Mouse (Mus musculus) mouse embryonic stem cell (cell line): ENCODE results near the gene Med16.

Source experiments
- in situ Hi-C, 2 experiments: fragments of 300-500 bp; cut with MboI; formaldehyde crosslinking; loops; 1 replicate in 1 of 2; 3 replicates in 1 of 2; pipeline ENCODE4 v1.14.3; 2019 to 2020; ENCODE audit warnings: low sequenced_read_pairs in 2 of 2, low pct_unique_long_range_greater_than_20kb in 1 of 2, mixed read lengths in 1 of 2; ENCODE audit not compliant: unreplicated experiment in 1 of 2

Gene Med16

DNA sequence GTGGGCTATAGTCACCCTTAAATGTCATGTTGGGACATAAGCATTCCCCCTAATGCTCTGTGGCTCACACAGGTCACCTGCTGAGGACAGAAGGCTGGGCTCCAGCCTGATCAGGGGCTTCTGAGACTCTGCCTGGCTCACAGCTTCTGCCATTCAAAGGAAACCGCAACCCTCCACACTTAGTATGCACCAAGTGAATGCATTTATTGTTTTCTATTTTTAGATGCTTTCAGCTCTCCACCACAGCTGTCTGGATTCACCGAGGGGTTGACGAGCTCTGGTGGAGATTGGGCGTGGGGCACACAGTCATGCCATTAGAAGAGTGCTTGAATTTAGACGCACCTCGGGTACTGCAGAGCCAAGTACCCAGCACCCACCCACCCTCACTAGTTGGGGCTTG lies 35.4 kb downstream of the Med16 start:
- in situ Hi-C loops: no loop called here

- in situ Hi-C loops: no loop called here
These were observed 35.9 kb downstream of the Med16 start for GRCm38 (mm10) chr10:79872862-79873261.

- in situ Hi-C loops: no loop called here
These were observed 36.9 kb downstream of the Med16 start for GRCm38 (mm10) chr10:79871845-79872244.

- in situ Hi-C loops: no loop called here
These were observed 42.1 kb downstream of the Med16 start for GRCm38 (mm10) chr10:79866601-79867000.

- in situ Hi-C loops: no loop called here
These were observed 42.9 kb downstream of the Med16 start for GRCm38 (mm10) chr10:79865801-79866295.

- in situ Hi-C loops: no loop called here
These were observed 43.5 kb downstream of the Med16 start for GRCm38 (mm10) chr10:79865189-79865601.

GRCm38 (mm10) chr10:79864351-79865188 lies 44.2 kb downstream of the Med16 start:
- in situ Hi-C loops: no loop called here

- in situ Hi-C loops: no loop called here
These were observed 45.8 kb downstream of the Med16 start for GRCm38 (mm10) chr10:79862925-79863324.

GRCm38 (mm10) chr10:79862049-79862788 lies 46.5 kb downstream of the Med16 start:
- in situ Hi-C loops: no loop called here

GRCm38 (mm10) chr10:79861230-79862048 lies 47.3 kb downstream of the Med16 start:
- in situ Hi-C loops: no loop called here

DNA sequence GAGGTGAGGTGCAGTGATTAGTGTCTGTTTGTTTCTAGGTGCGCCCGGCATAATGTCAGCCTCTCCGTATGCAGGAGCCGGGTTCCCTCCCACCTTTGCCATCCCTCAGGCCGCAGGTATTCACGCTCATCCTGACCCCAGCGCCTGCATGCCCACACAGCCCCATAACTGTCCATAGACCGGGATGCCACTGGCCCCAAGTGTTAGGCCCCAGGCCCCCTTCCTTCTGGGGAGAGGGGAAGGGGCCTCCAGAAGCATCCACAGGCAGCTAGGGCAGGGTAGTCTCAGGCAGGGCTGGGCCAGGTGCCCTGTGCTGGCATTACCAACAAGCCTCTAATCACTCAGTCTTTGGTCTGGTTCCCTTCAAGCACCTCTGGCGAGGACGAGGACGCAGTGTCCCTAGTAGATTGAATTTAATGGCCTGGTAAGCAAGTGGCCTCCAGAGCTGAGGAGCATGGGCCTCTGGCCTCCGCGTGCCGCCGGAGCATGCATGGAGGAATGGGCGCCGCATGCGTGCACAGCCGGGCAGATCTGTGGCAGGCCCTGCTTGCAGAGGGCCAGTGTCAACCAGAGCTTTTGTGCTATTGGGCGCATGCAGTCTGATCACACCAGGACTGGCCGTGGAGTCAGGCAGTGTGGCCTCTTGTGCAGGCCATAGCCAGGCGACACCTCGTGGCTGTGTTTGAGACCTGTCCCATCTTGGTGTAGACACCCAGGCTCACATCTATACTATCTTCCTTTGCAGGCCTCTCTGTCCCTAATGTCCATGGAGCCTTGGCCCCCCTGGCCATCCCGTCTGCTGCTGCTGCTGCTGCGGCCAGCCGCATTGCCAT lies 48.4 kb downstream of the Med16 start:
- in situ Hi-C loops: no loop called here

DNA sequence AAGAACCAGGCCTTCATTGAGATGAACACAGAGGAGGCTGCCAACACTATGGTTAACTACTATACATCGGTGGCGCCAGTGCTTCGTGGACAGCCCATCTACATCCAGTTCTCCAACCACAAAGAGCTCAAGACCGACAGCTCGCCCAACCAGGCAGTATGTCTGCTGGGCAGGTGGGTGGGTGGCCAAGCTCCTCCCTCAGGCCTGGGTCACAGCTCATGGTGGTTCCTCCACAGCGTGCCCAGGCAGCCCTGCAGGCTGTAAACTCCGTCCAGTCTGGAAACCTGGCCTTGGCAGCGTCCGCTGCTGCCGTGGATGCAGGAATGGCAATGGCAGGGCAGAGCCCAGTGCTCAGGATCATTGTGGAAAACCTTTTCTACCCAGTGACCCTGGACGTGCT lies 49.6 kb downstream of the Med16 start:
- in situ Hi-C loops: no loop called here

- in situ Hi-C loops: no loop called here
These were observed 50.2 kb downstream of the Med16 start for GRCm38 (mm10) chr10:79858416-79859074.

DNA sequence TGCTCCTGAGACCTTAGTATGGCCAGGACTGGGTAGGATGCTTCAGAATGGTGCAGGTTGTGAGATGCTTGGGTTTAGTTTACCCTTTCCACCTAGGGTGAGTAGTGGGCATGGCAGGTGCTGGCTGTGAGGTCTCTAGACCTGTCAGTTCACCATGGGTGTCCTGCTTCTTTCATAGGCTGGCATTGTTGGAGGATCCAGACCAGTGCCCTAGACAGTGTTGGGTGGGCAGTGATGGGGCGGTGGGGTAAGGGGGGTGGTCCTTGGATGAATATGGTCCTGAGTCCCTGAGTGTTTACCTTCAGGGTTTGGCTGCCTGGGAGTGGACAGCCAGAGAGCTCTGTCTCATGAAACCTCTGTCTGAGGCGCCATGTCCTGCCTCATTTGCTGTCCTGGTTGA lies 50.8 kb downstream of the Med16 start:
- in situ Hi-C loops: no loop called here

GRCm38 (mm10) chr10:79857452-79857811 lies 51.3 kb downstream of the Med16 start:
- in situ Hi-C loops: no loop called here

GRCm38 (mm10) chr10:79856704-79857451 lies 51.8 kb downstream of the Med16 start:
- in situ Hi-C loops: no loop called here

DNA sequence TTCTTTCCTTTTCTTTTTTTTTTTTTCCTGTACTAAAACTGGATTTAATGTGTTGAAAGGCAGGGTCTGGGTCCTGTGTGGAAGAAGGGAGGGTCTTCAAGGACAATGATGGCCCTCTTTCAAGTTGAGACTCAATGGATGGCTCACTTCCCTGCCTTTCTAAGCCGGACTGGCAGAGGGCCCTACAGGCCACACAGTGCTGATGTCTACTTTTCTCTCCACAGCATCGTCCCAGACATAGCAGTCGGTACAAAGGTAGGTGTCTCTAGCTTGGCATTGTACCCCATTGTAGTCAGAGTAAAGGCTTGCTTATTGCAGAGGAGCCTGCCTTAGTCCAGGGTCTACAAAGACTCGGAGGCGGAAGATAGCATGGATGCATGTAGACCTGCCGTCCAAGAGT lies 52.4 kb downstream of the Med16 start:
- in situ Hi-C loops: no loop called here
